Mouse (Mus musculus) lung, postnatal 0 days (tissue): ENCODE data around the gene Olfr160. TPM values are rescaled to one million over a fixed set of nuclear protein-coding genes. Genes with fewer than 3 reads are reported as not detected.

Experiments
- ATAC-seq: fragments of 200-750 bp; cut with Nextera tagmentation; 2 replicates; pipeline ENCODE4 v1.8.0; 2017; ENCODE audit warnings: moderate library complexity
- DNase-seq: peaks from one replicate; pipeline ENCODE4 v3.0.0-alpha.2; 2016; ENCODE audit warnings: low spot score
- H3K27ac ChIP-seq: fragments of 300-500 bp; sonication (generic); 2 replicates; pipeline ENCODE4 v1.5.1; 2014; ENCODE audit warnings: antibody characterized with exemption, mild to moderate bottlenecking, low read length, mixed read lengths
- H3K27me3 ChIP-seq: fragments of 300-500 bp; sonication (generic); replicated peaks from 2 replicates; pipeline ENCODE4 v1.6.1; 2014; ENCODE audit warnings: low read length, mixed read lengths; ENCODE audit not compliant: insufficient read depth
- H3K36me3 ChIP-seq: fragments of 300-500 bp; sonication (generic); 2 replicates; pipeline ENCODE4 v1.6.1; 2014; ENCODE audit warnings: low read length, mixed read lengths; ENCODE audit not compliant: insufficient read depth
- H3K4me1 ChIP-seq: fragments of 300-500 bp; sonication (generic); 2 replicates; pipeline ENCODE4 v1.6.1; 2014; ENCODE audit warnings: antibody characterized with exemption, low read depth, low read length, mixed read lengths; ENCODE audit not compliant: insufficient read depth
- H3K4me2 ChIP-seq: fragments of 300-500 bp; sonication (generic); replicated peaks from 2 replicates; pipeline ENCODE4 v1.6.1; 2014; ENCODE audit warnings: low read depth, mild to moderate bottlenecking, low read length, moderate library complexity, mixed read lengths
- H3K4me3 ChIP-seq: fragments of 300-500 bp; sonication (generic); 2 replicates; pipeline ENCODE4 v1.5.1; 2014; ENCODE audit warnings: low read depth, low read length
- H3K9ac ChIP-seq: fragments of 300-500 bp; sonication (generic); replicated peaks from 2 replicates; pipeline ENCODE4 v1.6.1; 2014; ENCODE audit warnings: low read depth, mild to moderate bottlenecking
- H3K9me3 ChIP-seq: fragments of 300-500 bp; sonication (generic); 2 replicates; pipeline ENCODE4 v1.6.1; 2016; ENCODE audit warnings: low read length, mixed read lengths
- CTCF ChIP-seq: IDR thresholded peaks from 2 replicates; pipeline ENCODE4 v1.5.1; 2016; ENCODE audit warnings: antibody characterized with exemption, mild to moderate bottlenecking
- EP300 ChIP-seq: IDR thresholded peaks from 2 replicates; pipeline ENCODE4 v1.6.1; 2016; ENCODE audit warnings: antibody characterized with exemption, mild to moderate bottlenecking, control low read depth
- WGBS: fragments of 180-500 bp; shearing (Covaris S2); extraction: QIAGEN DNeasy Blood & Tissue Kit; methylation state at CpG from one replicate; pipeline ENCODE4 v1.1.7; 2014; 5-methylcytosine and 5-hydroxymethylcytosine counted together
- polyA plus RNA-seq: library from polyadenylated mRNA; unstranded; fragments of >200 nt; fragmentation: Nextera tagmentation; extraction: Ambion mirVana; gene quantifications from 2 replicates; pipeline ENCODE4 v1.2.1, GENCODE M21; 2015

Gene Olfr160
- polyA plus RNA-seq, 1 experiment from 2014 or later = not detected

- DNase-seq = no peak
- Histone ChIP-seq H3K4me3 (no peak overlapping the region), H3K4me1 (peaks cover 3% of the 10 kb centered on the region; the same call in 1 of the 2 replicates), H3K9ac (no peak overlapping the region), H3K27me3 (no peaks in the 10 kb centered on the region), H3K9me3 (no peaks in the 10 kb centered on the region), H3K4me2 (no peak overlapping the region), H3K36me3 (no peaks in the 10 kb centered on the region; the same call in 1 of the 2 replicates), H3K27ac (no peak overlapping the region)
- WGBS = 70% methylated on average over 6 of the region's 6 CpGs
- ATAC-seq = no peak
- TF ChIP-seq EP300 = no peak
- no peak for TF ChIP-seq CTCF
These were observed 56.6 kb downstream of the Olfr160 start for GRCm38 (mm10) chr9:37659413-37659812.

Other genes with a start within 250 kb of the Olfr160 start
- 12.1 and 12.2 TPM in 2 replicates for gene Msantd2, start 226.9 kb downstream of the Olfr160 start, polyA plus RNA-seq
- 256 and 260 TPM in 2 replicates for gene Esam, start 188.2 kb downstream of the Olfr160 start, polyA plus RNA-seq
- gene Vsig2, start 177.0 kb downstream of the Olfr160 start, polyA plus RNA-seq = 85.6 and 94.9 TPM in 2 replicates
- gene Nrgn, start 163.3 kb downstream of the Olfr160 start, polyA plus RNA-seq = 4.0 and 4.2 TPM in 2 replicates
- 7.7 and 9.9 TPM in 2 replicates for gene Siae, start 160.6 kb downstream of the Olfr160 start, polyA plus RNA-seq
- 19.2 and 21.6 TPM in 2 replicates for gene Spa17, start 102.5 kb downstream of the Olfr160 start, polyA plus RNA-seq
- gene Tbrg1, start 58.9 kb downstream of the Olfr160 start, polyA plus RNA-seq = 153 and 163 TPM in 2 replicates
- gene Panx3, start 47.0 kb downstream of the Olfr160 start, polyA plus RNA-seq = 0.05 and 0.20 TPM in 2 replicates
- gene Olfr874, start 28.9 kb upstream of the Olfr160 start, polyA plus RNA-seq = not detected in 2 replicates
- not detected in 2 replicates for gene Olfr875, start 55.6 kb upstream of the Olfr160 start, polyA plus RNA-seq
- not detected in 2 replicates for gene Olfr876, start 86.8 kb upstream of the Olfr160 start, polyA plus RNA-seq
- gene Olfr877, start 138.0 kb upstream of the Olfr160 start, polyA plus RNA-seq = not detected in 2 replicates
- gene Olfr145, start 180.5 kb upstream of the Olfr160 start, polyA plus RNA-seq = not detected in 2 replicates
- not detected in 2 replicates for gene Olfr878, start 201.6 kb upstream of the Olfr160 start, polyA plus RNA-seq